Mouse (Mus musculus) hindbrain, embryonic 16.5 days (tissue): Measurements from ENCODE around the gene Sez6l. TPM values are rescaled to one million over a fixed set of nuclear protein-coding genes. Genes with fewer than 3 reads are reported as not detected.

Experiments used
- ATAC-seq: fragments of 200-750 bp; cut with Nextera tagmentation; 2 replicates; pipeline ENCODE4 v1.8.0; 2017; ENCODE audit warnings: moderate TSS enrichment, moderate library complexity
- H3K27ac ChIP-seq: fragments of 300-500 bp; sonication (generic); 2 replicates; pipeline ENCODE4 v1.5.1; 2014; ENCODE audit warnings: low read depth, mild to moderate bottlenecking, control low read depth, low read length, moderate library complexity
- H3K27me3 ChIP-seq: fragments of 300-500 bp; sonication (generic); replicated peaks from 2 replicates; pipeline ENCODE4 v1.6.1; 2014; ENCODE audit warnings: low read length; ENCODE audit not compliant: control insufficient read depth, insufficient read depth
- H3K36me3 ChIP-seq: fragments of 300-500 bp; sonication (generic); 2 replicates; pipeline ENCODE4 v1.6.1; 2014; ENCODE audit warnings: mild to moderate bottlenecking, low read length, moderate library complexity, mixed read lengths; ENCODE audit not compliant: control insufficient read depth, insufficient read depth
- H3K4me1 ChIP-seq: fragments of 300-500 bp; sonication (generic); 2 replicates; pipeline ENCODE4 v1.6.1; 2014; ENCODE audit warnings: low read depth, low read length; ENCODE audit not compliant: control insufficient read depth, insufficient read depth
- H3K4me2 ChIP-seq: fragments of 300-500 bp; sonication (generic); 2 replicates; pipeline ENCODE4 v1.6.1; 2014; ENCODE audit warnings: mild to moderate bottlenecking, low read length, control low read depth, moderate library complexity
- H3K4me3 ChIP-seq: fragments of 300-500 bp; sonication (generic); 2 replicates; pipeline ENCODE4 v1.5.1; 2014; ENCODE audit warnings: mild to moderate bottlenecking, low read length, control low read depth, moderate library complexity
- H3K9ac ChIP-seq: fragments of 300-500 bp; sonication (generic); 2 replicates; pipeline ENCODE4 v1.6.1; 2014; ENCODE audit warnings: low read depth, mild to moderate bottlenecking, control low read depth, low read length, moderate library complexity
- H3K9me3 ChIP-seq: fragments of 300-500 bp; sonication (generic); 2 replicates; pipeline ENCODE4 v1.6.1; 2014; ENCODE audit warnings: mild to moderate bottlenecking, low read length, moderate library complexity; ENCODE audit not compliant: control insufficient read depth
- WGBS: fragments of 180-500 bp; shearing (Covaris S2); extraction: QIAGEN DNeasy Blood & Tissue Kit; methylation state at CpG from one replicate; pipeline ENCODE4 v1.1.7; 2014; 5-methylcytosine and 5-hydroxymethylcytosine counted together
- polyA plus RNA-seq: library from polyadenylated mRNA; unstranded; fragments of >200 nt; fragmentation: Nextera tagmentation; extraction: Ambion mirVana; gene quantifications from 2 replicates; pipeline ENCODE4 v1.2.1, GENCODE M21; 2015

Sez6l gene
- polyA plus RNA-seq, 1 experiment from 2014 or later = 42.8 TPM

DNA sequence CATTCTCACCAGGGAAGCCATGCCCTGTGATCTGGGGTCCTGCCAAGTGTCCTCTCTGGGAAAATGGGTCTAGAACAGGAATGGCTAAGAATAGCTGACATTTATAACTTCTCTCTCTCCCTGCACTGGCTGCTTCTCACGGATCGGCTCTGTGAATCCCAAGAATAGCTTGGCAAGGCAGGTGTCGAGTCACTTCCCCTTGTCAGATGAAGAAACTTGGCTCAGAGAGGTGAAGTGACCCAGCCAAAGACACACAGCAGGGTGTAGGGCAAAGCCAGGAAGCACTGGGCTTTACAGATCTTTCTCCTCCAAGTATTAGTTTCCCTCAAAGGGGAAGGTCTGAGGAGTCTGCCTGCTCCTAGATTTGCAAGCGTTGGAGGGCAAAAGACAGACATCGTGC lies 44.1 kb downstream of the Sez6l start:
- no peak overlapping the region for H3K9ac ChIP-seq
- H3K27me3 ChIP-seq = no peaks in the 10 kb centered on the region
- ATAC-seq = no peak; the same call in 1 of the 2 replicates
- 76% methylated on average over 5 of the region's 5 CpGs for WGBS
- H3K4me1 ChIP-seq = peaks cover 14% of the 10 kb centered on the region
- H3K36me3 ChIP-seq = no peaks in the 10 kb centered on the region
- no peak overlapping the region for H3K4me3 ChIP-seq
- no peaks in the 10 kb centered on the region for H3K9me3 ChIP-seq
- peak overlapping the region; percentile 51; the same call in 1 of the 2 replicates for H3K27ac ChIP-seq
- H3K4me2 ChIP-seq = no peak overlapping the region

DNA sequence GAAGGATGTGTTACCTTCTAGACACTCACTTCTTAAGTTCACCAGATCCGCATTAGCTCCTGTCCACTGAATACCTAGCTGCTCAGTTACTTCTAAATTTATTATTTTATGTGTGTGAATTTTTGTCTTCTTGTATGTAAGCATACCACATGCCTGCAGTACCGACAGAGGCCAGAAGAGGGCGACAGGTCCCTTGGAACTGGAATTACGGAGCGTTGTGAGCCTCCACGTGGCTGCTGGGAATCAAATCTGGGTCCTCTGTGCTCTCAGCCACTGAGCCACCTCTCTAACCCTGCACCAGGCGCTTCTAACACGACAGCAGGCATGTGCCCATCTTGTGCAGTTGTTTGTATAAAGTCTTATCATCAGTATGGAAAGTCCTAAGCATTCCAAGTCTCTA lies 44.8 kb downstream of the Sez6l start:
- Histone ChIP-seq H3K9ac (no peak overlapping the region), H3K27me3 (no peaks in the 10 kb centered on the region), H3K9me3 (no peaks in the 10 kb centered on the region), H3K36me3 (no peaks in the 10 kb centered on the region), H3K27ac (no peak overlapping the region), H3K4me1 (peaks cover 17% of the 10 kb centered on the region), H3K4me3 (no peak overlapping the region), H3K4me2 (no peak overlapping the region)
- ATAC-seq = no peak
- 73% methylated on average over 8 of the region's 8 CpGs for WGBS

DNA sequence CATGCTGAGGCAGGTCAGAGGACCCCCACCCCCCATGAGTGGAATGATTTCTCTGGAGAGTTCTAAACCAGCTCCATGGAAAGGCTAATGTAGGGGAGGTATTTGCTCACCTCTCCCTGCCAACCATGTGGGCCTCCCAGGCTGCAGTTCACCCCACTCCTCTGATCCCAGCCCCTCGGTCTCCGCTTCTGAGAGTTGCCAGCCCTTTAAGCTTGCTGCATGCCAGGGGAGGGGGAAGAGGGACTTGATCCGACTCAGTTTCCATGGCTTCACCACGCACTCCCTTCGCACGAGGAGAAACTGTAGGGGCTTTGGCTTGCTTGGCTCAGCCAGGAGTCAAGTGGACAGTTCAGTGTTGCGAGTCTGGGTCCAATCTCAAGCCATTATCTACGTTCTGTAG lies 45.9 kb downstream of the Sez6l start:
- ATAC-seq = peak; percentile 61; the same call in 1 of the 2 replicates
- Histone ChIP-seq H3K4me2 (no peak overlapping the region), H3K4me1 (peaks cover 22% of the 10 kb centered on the region), H3K27ac (no peak overlapping the region), H3K36me3 (no peaks in the 10 kb centered on the region), H3K4me3 (no peak overlapping the region), H3K9ac (no peak overlapping the region), H3K27me3 (no peaks in the 10 kb centered on the region), H3K9me3 (no peaks in the 10 kb centered on the region)
- 45% methylated on average over 8 of the region's 8 CpGs for WGBS

DNA sequence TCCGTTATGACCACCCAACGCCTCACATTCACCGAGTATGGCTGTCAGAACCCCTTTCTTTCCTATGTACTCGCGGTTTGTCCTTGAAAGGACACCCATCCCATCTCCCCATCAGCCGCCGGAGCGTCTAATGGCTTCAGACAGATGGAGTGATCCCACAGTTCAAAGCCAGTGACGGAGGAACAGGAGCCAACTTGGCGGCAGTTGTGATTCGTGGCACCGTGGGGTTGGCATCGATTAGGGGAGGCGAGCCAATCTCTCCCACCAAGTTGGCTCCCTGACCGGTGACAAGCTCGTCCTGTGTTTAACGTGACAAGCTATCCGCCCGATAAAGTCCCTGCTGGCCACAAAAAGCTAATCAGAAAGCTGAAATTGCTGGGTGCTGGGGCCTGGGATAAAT lies 50.0 kb downstream of the Sez6l start:
- peak overlapping the region; percentile 19; the same call in 1 of the 2 replicates for H3K9ac ChIP-seq
- peak; percentile 53 for ATAC-seq
- H3K4me2 ChIP-seq = no peak overlapping the region
- 44% methylated on average over 19 of the region's 19 CpGs for WGBS
- H3K4me3 ChIP-seq = no peak overlapping the region
- no peaks in the 10 kb centered on the region for H3K36me3 ChIP-seq
- peaks cover 25% of the 10 kb centered on the region for H3K4me1 ChIP-seq
- H3K27ac ChIP-seq = peak overlapping the region; percentile 76
- no peaks in the 10 kb centered on the region for H3K27me3 ChIP-seq
- H3K9me3 ChIP-seq = no peaks in the 10 kb centered on the region

DNA sequence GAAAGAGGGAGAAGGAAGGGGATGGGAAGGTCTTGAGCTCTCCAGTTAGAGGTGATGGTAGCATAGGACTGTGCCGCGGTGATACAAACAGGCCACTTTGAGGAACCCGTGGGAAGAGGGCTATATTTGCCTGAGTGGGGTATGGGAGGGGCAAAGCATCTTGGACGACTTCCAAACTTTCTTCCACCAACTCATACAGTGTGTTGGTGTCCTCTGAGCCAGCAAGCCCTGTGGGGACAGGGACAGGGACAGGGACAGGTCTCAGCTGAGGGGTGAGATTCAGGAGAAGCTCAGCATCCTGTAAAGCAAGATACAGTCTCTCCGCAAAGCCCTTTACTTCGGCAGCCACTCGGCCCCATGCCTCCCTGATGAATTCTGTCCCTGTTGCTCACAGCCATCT lies 50.5 kb downstream of the Sez6l start:
- peak overlapping the region; percentile 76 for H3K27ac ChIP-seq
- no peak overlapping the region for H3K4me3 ChIP-seq
- no peaks in the 10 kb centered on the region for H3K36me3 ChIP-seq
- peak overlapping the region; percentile 19; the same call in 1 of the 2 replicates for H3K9ac ChIP-seq
- peaks cover 28% of the 10 kb centered on the region for H3K4me1 ChIP-seq
- no peaks in the 10 kb centered on the region for H3K9me3 ChIP-seq
- 60% methylated on average over 7 of the region's 7 CpGs for WGBS
- H3K27me3 ChIP-seq = no peaks in the 10 kb centered on the region
- peak; percentile 19; the same call in 1 of the 2 replicates for ATAC-seq
- H3K4me2 ChIP-seq = no peak overlapping the region

DNA sequence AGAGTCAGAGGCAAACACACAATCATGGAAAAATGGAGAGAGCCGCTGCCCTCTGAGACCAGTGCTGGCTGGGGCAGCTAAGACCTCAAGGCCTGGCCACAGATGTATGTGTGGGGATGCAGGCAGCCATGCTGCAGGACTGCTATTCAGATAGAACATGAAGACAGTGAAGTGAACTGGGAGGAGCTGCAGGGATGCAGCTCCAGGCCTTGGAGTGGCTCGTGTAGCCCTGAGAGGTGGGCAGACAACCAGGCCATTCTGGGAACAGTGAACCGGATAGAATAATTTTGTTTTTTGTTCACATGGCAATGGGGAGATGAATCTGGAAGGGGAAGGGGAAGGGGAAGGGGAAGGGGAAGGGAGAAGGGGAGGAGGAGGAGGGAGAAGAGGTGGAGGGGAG lies 51.0 kb downstream of the Sez6l start:
- no peak for ATAC-seq
- no peaks in the 10 kb centered on the region for H3K27me3 ChIP-seq
- no peak overlapping the region for H3K9ac ChIP-seq
- no peak overlapping the region for H3K4me2 ChIP-seq
- no peaks in the 10 kb centered on the region for H3K36me3 ChIP-seq
- WGBS = 61% methylated on average over 3 of the region's 3 CpGs
- no peaks in the 10 kb centered on the region for H3K9me3 ChIP-seq
- no peak overlapping the region for H3K4me3 ChIP-seq
- peaks cover 28% of the 10 kb centered on the region for H3K4me1 ChIP-seq
- peak overlapping the region; percentile 76; the same call in 1 of the 2 replicates for H3K27ac ChIP-seq

DNA sequence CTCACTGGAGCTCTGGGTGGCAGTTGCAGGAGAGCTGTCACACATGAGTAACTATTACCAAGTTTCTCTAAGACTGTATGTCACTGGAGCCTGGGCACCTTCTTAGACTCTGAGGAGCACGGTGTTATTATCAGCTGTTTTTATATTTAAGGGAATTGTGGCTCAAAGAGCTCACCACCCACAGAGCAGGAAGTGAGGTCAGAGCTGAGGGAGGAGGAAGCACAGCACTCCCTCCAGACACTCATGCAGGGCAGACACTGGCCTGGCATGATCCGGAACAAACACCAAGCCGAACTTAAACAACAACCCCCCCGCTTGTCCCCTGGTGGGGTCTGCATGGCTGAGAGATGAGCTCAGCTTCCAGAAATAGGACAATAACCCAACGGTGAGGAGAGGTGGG lies 51.7 kb downstream of the Sez6l start:
- Histone ChIP-seq H3K9ac (no peak overlapping the region), H3K27ac (0 out of 2 replicates have a peak overlapping the region, but pooled peaks have one; percentile 20), H3K36me3 (no peaks in the 10 kb centered on the region), H3K4me2 (no peak overlapping the region), H3K4me3 (no peak overlapping the region), H3K27me3 (no peaks in the 10 kb centered on the region), H3K9me3 (no peaks in the 10 kb centered on the region), H3K4me1 (peaks cover 34% of the 10 kb centered on the region)
- ATAC-seq = no peak
- 64% methylated on average over 5 of the region's 5 CpGs for WGBS

DNA sequence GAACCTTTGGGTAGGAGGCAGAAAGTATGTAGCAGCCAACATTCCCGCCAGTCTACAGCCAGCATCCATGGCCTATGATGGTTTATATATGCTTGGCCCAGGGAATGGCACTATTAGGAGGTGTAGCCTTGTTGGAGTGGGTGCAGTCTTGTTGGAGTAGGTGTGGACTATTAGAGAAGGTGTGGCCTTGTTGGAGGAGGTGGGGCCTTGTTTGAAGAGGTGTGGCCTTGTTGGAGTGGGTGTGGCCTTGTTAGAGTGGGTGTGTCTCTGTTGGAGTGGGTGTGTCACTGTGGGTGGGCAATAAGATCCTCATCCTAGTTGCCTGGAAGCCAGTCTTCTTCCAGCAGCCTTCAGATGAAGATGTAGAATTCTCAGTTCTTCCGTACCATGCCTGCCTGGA lies 53.2 kb downstream of the Sez6l start:
- Histone ChIP-seq H3K4me1 (peaks cover 41% of the 10 kb centered on the region), H3K27ac (no peak overlapping the region), H3K9me3 (no peaks in the 10 kb centered on the region), H3K4me3 (no peak overlapping the region), H3K4me2 (no peak overlapping the region), H3K36me3 (no peaks in the 10 kb centered on the region), H3K9ac (no peak overlapping the region), H3K27me3 (no peaks in the 10 kb centered on the region)
- no peak for ATAC-seq
- WGBS = 93% methylated on average over 2 of the region's 2 CpGs

DNA sequence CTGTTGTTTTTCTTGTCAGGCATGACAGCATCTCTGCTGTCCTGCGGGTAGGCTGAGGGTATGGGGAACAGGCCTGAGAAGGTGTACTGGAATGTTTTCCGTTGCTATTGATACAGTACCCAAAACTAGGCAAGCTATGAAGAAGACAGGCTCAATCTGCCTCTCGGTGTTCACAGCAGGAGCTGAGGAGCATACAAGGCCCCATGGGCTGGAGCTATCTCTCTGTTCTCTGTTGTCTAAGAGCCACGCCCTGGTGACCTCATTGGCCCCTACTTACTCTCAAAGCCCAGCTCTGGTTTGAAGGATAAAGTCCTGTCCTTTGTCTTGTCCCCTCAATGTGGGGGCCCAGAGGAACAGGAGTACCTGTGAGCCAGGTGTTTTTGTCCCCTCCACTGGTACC lies 53.7 kb downstream of the Sez6l start:
- ATAC-seq = no peak
- Histone ChIP-seq H3K4me3 (no peak overlapping the region), H3K9me3 (no peaks in the 10 kb centered on the region), H3K4me2 (no peak overlapping the region), H3K9ac (no peak overlapping the region), H3K4me1 (peaks cover 40% of the 10 kb centered on the region), H3K27me3 (no peaks in the 10 kb centered on the region), H3K36me3 (no peaks in the 10 kb centered on the region), H3K27ac (no peak overlapping the region)
- 78% methylated on average over 4 of the region's 4 CpGs for WGBS
